Mouse (Mus musculus) lung, postnatal 14 days (tissue): Measurements from ENCODE around the gene Cd9.

Source experiments
- DNase-seq: peaks from one replicate; pipeline ENCODE4 v3.0.0; 2021

Gene Cd9

GRCm38 (mm10) chr6:125494092-125494871 is at the start of gene Cd9:
Gene Cd9 (minus strand): TSS chr6:125494791.
- peak; percentile 87 for DNase-seq

GRCm38 (mm10) chr6:125541296-125541695 is 46.7 kb upstream of the Cd9 start:
- DNase-seq: no peak

GRCm38 (mm10) chr6:125540826-125541225 is 46.2 kb upstream of the Cd9 start:
- no peak for DNase-seq

- DNase-seq: no peak
These were observed 45.6 kb upstream of the Cd9 start for GRCm38 (mm10) chr6:125540199-125540598.

GRCm38 (mm10) chr6:125539423-125539822 is 44.8 kb upstream of the Cd9 start:
- no peak for DNase-seq

GRCm38 (mm10) chr6:125538469-125538868 is 43.9 kb upstream of the Cd9 start:
- no peak for DNase-seq

- no peak for DNase-seq
These were observed 40.4 kb upstream of the Cd9 start for GRCm38 (mm10) chr6:125534990-125535389.

- DNase-seq: no peak
These were observed 38.6 kb upstream of the Cd9 start for GRCm38 (mm10) chr6:125533104-125533650.

- peak; percentile 49 for DNase-seq
These were observed 34.9 kb upstream of the Cd9 start for GRCm38 (mm10) chr6:125529479-125529878.

GRCm38 (mm10) chr6:125528614-125529200 is 34.1 kb upstream of the Cd9 start:
- DNase-seq: no peak

GRCm38 (mm10) chr6:125526066-125526465 is 31.5 kb upstream of the Cd9 start:
- DNase-seq: no peak

- no peak for DNase-seq
These were observed 29.4 kb upstream of the Cd9 start for GRCm38 (mm10) chr6:125524027-125524426.

- no peak for DNase-seq
These were observed 27.1 kb upstream of the Cd9 start for GRCm38 (mm10) chr6:125521558-125522193.

GRCm38 (mm10) chr6:125515503-125516315 is 21.1 kb upstream of the Cd9 start:
- DNase-seq: peak; percentile 61

GRCm38 (mm10) chr6:125512950-125513596 is 18.5 kb upstream of the Cd9 start:
- peak; percentile 64 for DNase-seq

GRCm38 (mm10) chr6:125511196-125511595 is 16.6 kb upstream of the Cd9 start:
- no peak for DNase-seq

GRCm38 (mm10) chr6:125510645-125511044 is 16.1 kb upstream of the Cd9 start:
- DNase-seq: no peak

- DNase-seq: no peak
These were observed 15.2 kb upstream of the Cd9 start for GRCm38 (mm10) chr6:125509783-125510182.

GRCm38 (mm10) chr6:125506427-125506826 is 11.8 kb upstream of the Cd9 start:
- no peak for DNase-seq

GRCm38 (mm10) chr6:125504622-125505355 is 10.2 kb upstream of the Cd9 start:
- DNase-seq: no peak

GRCm38 (mm10) chr6:125503186-125503802 is 8.7 kb upstream of the Cd9 start:
- no peak for DNase-seq
